Mouse (Mus musculus): ENCODE data around the gene Vps11.
"Not testable (repeated sequence)": the region's sequence is repeated elsewhere in the genome, so short reads cannot be mapped to it uniquely, and the experiment has no call there.

GRCm38 (mm10) chr9:44300001-44300400 is 61.5 kb downstream of the Vps11 start:
- TF ChIP-seq POLR2A (IDR thresholded peaks at IDR 0.05; ENCODE audit: low read depth, low read length); CTCF (IDR thresholded peaks at IDR 0.05; ENCODE audit: extremely low read depth, insufficient read length, insufficient replicate concordance, low read depth, low read length): not testable (repeated sequence)

Data from small intestine, adult 2 months (tissue).